Mouse (Mus musculus): ENCODE measurements around the gene Cmklr1.

DNA sequence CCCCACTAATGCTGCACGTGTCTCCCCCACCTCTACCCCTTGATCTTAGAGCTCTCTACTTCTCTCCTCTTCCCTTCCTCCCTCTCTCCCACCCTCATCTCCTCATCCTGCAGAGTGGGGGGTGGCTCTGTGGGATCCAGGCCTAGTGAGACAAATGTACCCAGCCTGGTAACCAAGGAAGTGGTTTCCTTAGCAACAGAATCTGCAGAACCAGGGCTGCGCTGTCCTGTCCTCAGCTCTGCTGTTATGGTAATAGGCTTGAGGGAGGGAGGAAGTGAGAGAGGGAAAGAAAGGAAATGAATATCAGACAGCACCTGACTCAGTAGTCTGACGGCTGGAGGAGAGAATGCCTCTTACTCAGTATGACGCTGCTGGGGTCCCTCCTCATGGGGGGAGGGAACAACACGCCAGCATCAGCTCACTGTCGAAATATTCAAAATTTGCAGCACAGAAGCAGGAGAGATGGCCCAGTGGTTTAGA is 58.4 kb downstream of the Cmklr1 start:
- TF ChIP-seq CTCF (IDR thresholded peaks at IDR 0.05; ENCODE audit: low read depth): no peak
- no peak for TF ChIP-seq EP300 (optimal IDR thresholded peaks at IDR 0.05)

All from stomach, postnatal 0 days (tissue).